Mouse (Mus musculus) limb, embryonic 14.5 days (tissue): ENCODE data around the gene Usp35. TPM values are rescaled to one million over a fixed set of nuclear protein-coding genes. Genes with fewer than 3 reads are reported as not detected.
A peak's percentile ranks its signal among the peaks of the same experiment; 100 is the strongest.

Experiments
- ATAC-seq: fragments of 200-750 bp; cut with Nextera tagmentation; 2 replicates; pipeline ENCODE4 v1.8.0; 2017; ENCODE audit warnings: low read depth, moderate number of reproducible peaks, moderate TSS enrichment; ENCODE audit not compliant: low FRiP score
- DNase-seq: peaks from one replicate; pipeline ENCODE4 v3.0.0-alpha.2; 2015; ENCODE audit warnings: low spot score
- H3K27ac ChIP-seq: fragments of 300-500 bp; sonication (generic); replicated peaks from 2 replicates; pipeline ENCODE4 v1.5.1; 2014; ENCODE audit warnings: low read depth, mild to moderate bottlenecking, low read length, moderate library complexity, mixed read lengths
- H3K27me3 ChIP-seq: fragments of 300-500 bp; sonication (generic); 2 replicates; pipeline ENCODE4 v1.6.1; 2014; ENCODE audit warnings: low read length, mixed read lengths; ENCODE audit not compliant: control insufficient read depth, insufficient read depth
- H3K36me3 ChIP-seq: fragments of 300-500 bp; sonication (generic); 2 replicates; pipeline ENCODE4 v1.6.1; 2014; ENCODE audit warnings: mild to moderate bottlenecking, low read length, moderate library complexity, mixed read lengths; ENCODE audit not compliant: control insufficient read depth, insufficient read depth
- H3K4me1 ChIP-seq: fragments of 300-500 bp; sonication (generic); 2 replicates; pipeline ENCODE4 v1.6.1; 2014; ENCODE audit warnings: antibody characterized with exemption, low read length, mixed read lengths; ENCODE audit not compliant: control insufficient read depth, insufficient read depth
- H3K4me2 ChIP-seq: fragments of 300-500 bp; sonication (generic); replicated peaks from 2 replicates; pipeline ENCODE4 v1.6.1; 2014; ENCODE audit warnings: low read depth, mild to moderate bottlenecking, low read length, moderate library complexity; ENCODE audit not compliant: severe bottlenecking
- H3K4me3 ChIP-seq: fragments of 300-500 bp; sonication (generic); replicated peaks from 2 replicates; pipeline ENCODE4 v1.5.1; 2014; ENCODE audit warnings: low read length
- H3K9ac ChIP-seq: fragments of 300-500 bp; sonication (generic); 2 replicates; pipeline ENCODE4 v1.6.1; 2014; ENCODE audit warnings: mild to moderate bottlenecking, low read depth, low read length, moderate library complexity; ENCODE audit not compliant: severe bottlenecking
- H3K9me3 ChIP-seq: fragments of 300-500 bp; sonication (generic); 2 replicates; pipeline ENCODE4 v1.6.1; 2016; ENCODE audit warnings: low read length; ENCODE audit not compliant: control insufficient read depth
- POLR2A ChIP-seq: fragments of 200-500 bp; IDR thresholded peaks from 2 replicates; pipeline ENCODE4 v1.8.0; 2012; ENCODE audit warnings: inconsistent platforms, mild to moderate bottlenecking, moderate library complexity, borderline replicate concordance; ENCODE audit not compliant: insufficient read depth, insufficient read length; ENCODE audit errors: extremely low read depth
- WGBS: fragments of 180-500 bp; shearing (Covaris S2); extraction: QIAGEN DNeasy Blood & Tissue Kit; methylation state at CpG from one replicate; pipeline ENCODE4 v1.1.7; 2014; 5-methylcytosine and 5-hydroxymethylcytosine counted together
- polyA plus RNA-seq, 2 experiments: library from polyadenylated mRNA; depleted of rRNA in 1 of 2; stranded (reverse) in 1 of 2; unstranded in 1 of 2; fragments of >200 nt; fragmentation: Nextera tagmentation in 1 of 2; extraction: Ambion mirVana in 1 of 2; gene quantifications; 2 replicates each; pipeline versions ENCODE4 v1.2.1 to v1.2.3; 2012 to 2014

Gene Usp35
- polyA plus RNA-seq, 2 experiments = 2.5 to 8.6 TPM

DNA sequence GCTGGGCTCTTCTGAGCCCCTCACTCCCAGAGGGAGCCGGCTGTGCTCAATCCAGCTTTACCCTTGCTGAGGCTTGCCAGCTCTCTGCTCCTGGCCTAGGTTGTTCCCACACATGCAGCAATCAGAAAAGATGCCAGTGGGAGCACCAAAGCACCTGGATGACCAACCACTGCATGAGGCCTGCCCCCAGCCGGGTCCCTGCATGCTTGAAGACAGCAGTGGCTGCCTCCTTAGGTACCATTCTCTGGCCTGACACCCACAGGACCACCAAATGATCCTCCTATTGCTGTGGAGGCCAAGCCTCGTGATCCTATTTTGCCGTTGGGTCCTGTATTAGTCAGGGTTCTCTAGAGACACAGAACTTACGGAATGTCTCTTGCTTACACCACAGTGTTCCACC, 19.1 kb upstream of the Usp35 start:
- no peak overlapping the region for H3K27ac ChIP-seq
- H3K36me3 ChIP-seq = peaks cover 6% of the 10 kb centered on the region; the same call in 1 of the 2 replicates
- no peaks in the 10 kb centered on the region for H3K9me3 ChIP-seq
- DNase-seq (no peak), ATAC-seq (no peak)
- no peak overlapping the region for H3K9ac ChIP-seq
- no peaks in the 10 kb centered on the region for H3K4me1 ChIP-seq
- no peak overlapping the region for H3K4me2 ChIP-seq
- no peaks in the 10 kb centered on the region for H3K27me3 ChIP-seq
- WGBS = 70% methylated on average over 5 of the region's 5 CpGs
- no peak overlapping the region for H3K4me3 ChIP-seq
- TF ChIP-seq POLR2A = no peak

DNA sequence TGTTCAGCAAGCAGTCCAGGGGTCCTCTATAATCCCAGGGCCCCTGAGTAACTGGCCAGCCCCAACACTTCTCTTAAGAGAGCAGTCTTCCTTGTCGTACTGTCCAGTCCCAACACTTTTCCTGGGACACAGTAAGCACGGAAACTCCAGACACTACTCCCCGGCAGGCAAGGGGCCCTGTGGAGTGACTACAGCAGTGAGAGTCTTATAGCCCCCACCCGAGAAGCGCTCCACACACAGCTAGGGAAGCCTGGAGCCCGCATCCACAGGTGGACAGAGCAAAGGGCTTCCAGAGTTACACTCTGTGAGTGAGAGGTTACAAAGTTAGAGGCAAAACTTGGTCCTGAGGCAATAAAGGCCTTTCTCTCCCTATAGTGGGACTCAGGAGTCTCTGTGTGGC, 17.6 kb upstream of the Usp35 start:
- no peak overlapping the region for H3K9ac ChIP-seq
- no peak overlapping the region for H3K4me3 ChIP-seq
- no peaks in the 10 kb centered on the region for H3K27me3 ChIP-seq
- DNase-seq (no peak), ATAC-seq (no peak)
- WGBS = 85% methylated on average over 6 of the region's 6 CpGs
- no peak overlapping the region for H3K4me2 ChIP-seq
- no peak overlapping the region for H3K27ac ChIP-seq
- TF ChIP-seq POLR2A = no peak
- H3K9me3 ChIP-seq = no peaks in the 10 kb centered on the region
- H3K36me3 ChIP-seq = peaks cover 6% of the 10 kb centered on the region; the same call in 1 of the 2 replicates
- peaks cover 3% of the 10 kb centered on the region; the same call in 1 of the 2 replicates for H3K4me1 ChIP-seq

DNA sequence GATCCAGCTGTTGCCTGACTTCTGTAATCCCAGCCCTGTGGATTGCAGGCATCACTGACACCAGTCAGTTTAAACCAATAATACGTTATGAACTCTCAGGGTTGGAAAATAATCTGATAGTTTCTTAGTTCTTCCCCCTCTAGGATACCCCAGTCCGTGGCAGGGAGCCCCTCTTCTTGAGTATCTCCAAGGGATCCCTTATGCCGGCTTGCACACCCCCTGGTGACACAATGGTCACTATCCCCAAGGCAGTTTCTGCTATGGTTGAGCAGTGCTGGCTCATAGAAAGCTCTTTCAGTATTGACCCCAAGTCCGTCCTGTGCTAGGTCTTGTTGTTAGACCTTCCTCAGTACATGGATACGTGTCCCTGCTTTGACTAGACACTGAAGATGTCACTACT, 17.0 kb upstream of the Usp35 start:
- Histone ChIP-seq H3K9me3 (no peaks in the 10 kb centered on the region), H3K4me2 (no peak overlapping the region), H3K4me1 (peaks cover 3% of the 10 kb centered on the region; the same call in 1 of the 2 replicates), H3K27ac (no peak overlapping the region), H3K4me3 (no peak overlapping the region), H3K27me3 (no peaks in the 10 kb centered on the region), H3K36me3 (peaks cover 6% of the 10 kb centered on the region; the same call in 1 of the 2 replicates), H3K9ac (no peak overlapping the region)
- no peak for TF ChIP-seq POLR2A
- 89% methylated on average over 5 of the region's 5 CpGs for WGBS
- no peak for DNase-seq
- no peak for ATAC-seq

DNA sequence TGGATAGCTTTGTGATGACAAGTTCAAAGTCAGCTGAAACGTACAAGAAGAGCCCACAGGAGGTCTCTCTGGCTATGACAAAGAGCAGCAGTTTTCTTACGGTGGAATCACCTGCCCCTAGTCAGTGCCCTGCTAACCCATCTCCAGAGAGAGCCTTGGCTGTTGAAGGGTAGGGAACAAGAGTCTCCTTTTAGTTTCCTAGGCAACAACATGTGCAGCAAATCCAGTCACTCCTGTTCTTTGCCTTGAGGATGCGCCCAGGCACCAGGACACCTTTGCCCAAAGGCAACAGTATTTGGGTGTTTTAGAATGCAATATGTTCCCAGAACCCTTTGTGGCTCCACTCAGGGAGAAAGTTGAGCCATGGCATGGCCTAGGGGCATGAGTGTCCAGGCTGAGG, 16.5 kb upstream of the Usp35 start:
- Histone ChIP-seq H3K9ac (no peak overlapping the region), H3K36me3 (peaks cover 6% of the 10 kb centered on the region; the same call in 1 of the 2 replicates), H3K4me1 (peaks cover 3% of the 10 kb centered on the region; the same call in 1 of the 2 replicates), H3K4me3 (no peak overlapping the region), H3K4me2 (no peak overlapping the region), H3K9me3 (no peaks in the 10 kb centered on the region), H3K27ac (no peak overlapping the region), H3K27me3 (no peaks in the 10 kb centered on the region)
- no peak for DNase-seq
- ATAC-seq = no peak
- TF ChIP-seq POLR2A = no peak
- 84% methylated on average over 3 of the region's 3 CpGs for WGBS

DNA sequence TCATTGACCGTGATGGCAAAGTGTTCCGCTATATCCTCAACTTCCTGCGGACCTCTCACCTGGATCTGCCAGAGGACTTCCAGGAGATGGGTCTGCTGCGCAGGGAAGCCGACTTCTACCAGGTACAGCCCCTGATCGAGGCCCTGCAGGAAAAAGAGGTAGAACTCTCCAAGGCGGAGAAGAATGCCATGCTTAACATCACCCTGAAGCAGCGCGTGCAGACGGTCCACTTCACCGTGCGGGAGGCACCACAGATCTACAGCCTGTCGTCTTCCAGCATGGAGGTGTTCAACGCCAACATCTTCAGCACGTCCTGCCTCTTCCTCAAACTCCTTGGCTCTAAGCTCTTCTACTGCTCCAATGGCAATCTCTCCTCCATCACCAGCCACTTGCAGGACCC, 15.6 kb upstream of the Usp35 start:
- no peak for ATAC-seq
- H3K9ac ChIP-seq = no peak overlapping the region
- no peak overlapping the region for H3K4me2 ChIP-seq
- H3K27me3 ChIP-seq = no peaks in the 10 kb centered on the region
- no peak overlapping the region for H3K4me3 ChIP-seq
- no peak overlapping the region for H3K27ac ChIP-seq
- H3K9me3 ChIP-seq = no peaks in the 10 kb centered on the region
- TF ChIP-seq POLR2A = no peak
- 95% methylated on average over 15 of the region's 15 CpGs for WGBS
- peaks cover 6% of the 10 kb centered on the region; the same call in 1 of the 2 replicates for H3K36me3 ChIP-seq
- DNase-seq = no peak
- H3K4me1 ChIP-seq = peaks cover 3% of the 10 kb centered on the region; the same call in 1 of the 2 replicates

DNA sequence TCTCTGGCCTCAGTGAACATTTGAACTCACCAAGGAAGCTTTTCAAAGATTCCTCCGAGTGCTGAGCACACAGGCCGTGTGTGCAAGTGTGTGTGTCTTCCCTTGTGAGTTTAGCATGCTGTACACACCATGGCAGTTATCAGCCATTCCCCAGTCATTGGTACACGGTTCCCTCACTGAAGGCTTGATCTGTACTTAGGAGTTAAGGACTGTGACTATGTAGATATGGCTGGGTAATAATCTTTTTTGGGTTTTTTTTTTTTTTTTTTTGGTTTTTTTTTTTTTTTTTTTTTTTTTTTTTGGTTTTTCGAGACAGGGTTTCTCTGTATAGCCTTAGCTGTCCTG, 15.0 kb upstream of the Usp35 start:
- WGBS = 80% methylated on average over 3 of the region's 4 CpGs

More for the DNA sequence above, 15.0 kb upstream of the Usp35 start:
- Histone ChIP-seq H3K4me1 (peaks cover 3% of the 10 kb centered on the region; the same call in 1 of the 2 replicates), H3K27me3 (no peaks in the 10 kb centered on the region), H3K4me2 (no peak overlapping the region), H3K36me3 (peaks cover 6% of the 10 kb centered on the region; the same call in 1 of the 2 replicates), H3K9ac (no peak overlapping the region), H3K4me3 (no peak overlapping the region), H3K27ac (no peak overlapping the region), H3K9me3 (no peaks in the 10 kb centered on the region)
- ATAC-seq (0 out of 2 replicates have a peak, but pooled peaks have one; percentile 16), DNase-seq (no peak)
- TF ChIP-seq POLR2A = no peak
